Mouse (Mus musculus): Measurements from ENCODE around the gene Tial1. TPM values are rescaled to one million over a fixed set of nuclear protein-coding genes. Genes with fewer than 3 reads are reported as not detected.

Tial1 gene
- 222 TPM for polyA plus RNA-seq (2014; fragmentation: Illumina TruSeq; extraction: RNeasy Lipid Tissue Mini Kit (QIAGEN cat#74804); ENCODE audit: low read depth, low replicate concordance)

DNA sequence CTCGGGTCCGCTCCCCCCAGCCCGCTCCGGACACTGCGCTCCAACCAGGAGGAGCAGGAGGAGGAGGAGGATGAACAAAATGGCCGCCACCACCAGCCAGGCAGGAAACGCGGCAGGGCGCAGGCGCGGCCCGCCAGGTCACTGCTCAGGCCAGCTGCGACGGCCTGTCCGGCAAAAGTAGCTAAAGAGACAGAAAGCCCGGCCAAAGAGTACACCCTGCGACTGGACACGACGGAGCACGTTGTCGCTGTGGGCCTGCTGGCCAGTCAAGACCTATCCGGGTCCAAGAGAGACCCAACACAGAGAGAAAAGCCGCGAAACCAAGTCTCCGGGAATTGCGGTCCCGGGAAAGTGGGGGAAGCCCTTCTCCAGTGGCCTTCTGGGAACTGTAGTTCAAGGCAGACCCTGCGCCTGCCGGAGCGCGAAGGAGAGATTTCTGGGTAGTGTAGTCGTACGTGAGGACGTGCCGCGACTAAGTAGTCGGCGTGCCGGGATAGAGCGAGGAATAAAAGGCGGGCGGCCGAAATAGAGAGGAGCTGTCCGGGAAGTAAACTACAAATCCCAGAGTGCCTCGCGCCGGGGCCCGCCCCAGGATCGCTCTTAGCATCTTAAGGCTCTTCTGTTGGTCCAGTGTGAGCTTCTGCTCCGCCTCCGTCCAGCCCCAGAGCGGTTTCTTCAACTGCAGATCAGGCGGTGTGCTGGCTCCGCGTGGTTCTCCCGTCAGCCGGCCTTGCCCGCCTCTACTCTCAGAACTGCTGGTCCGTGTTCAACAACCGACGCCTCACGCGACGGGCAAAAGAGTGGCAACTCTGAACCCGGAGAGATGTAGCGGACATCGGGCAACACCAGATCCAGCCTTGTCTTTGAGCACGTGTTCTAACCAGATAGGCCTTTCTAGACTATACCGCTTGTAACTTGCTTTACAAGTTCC, at the start of gene Tial1:
Gene Tial1 (minus strand): TSS at position 433 of the 931 bp plus-strand sequence.

DNA sequence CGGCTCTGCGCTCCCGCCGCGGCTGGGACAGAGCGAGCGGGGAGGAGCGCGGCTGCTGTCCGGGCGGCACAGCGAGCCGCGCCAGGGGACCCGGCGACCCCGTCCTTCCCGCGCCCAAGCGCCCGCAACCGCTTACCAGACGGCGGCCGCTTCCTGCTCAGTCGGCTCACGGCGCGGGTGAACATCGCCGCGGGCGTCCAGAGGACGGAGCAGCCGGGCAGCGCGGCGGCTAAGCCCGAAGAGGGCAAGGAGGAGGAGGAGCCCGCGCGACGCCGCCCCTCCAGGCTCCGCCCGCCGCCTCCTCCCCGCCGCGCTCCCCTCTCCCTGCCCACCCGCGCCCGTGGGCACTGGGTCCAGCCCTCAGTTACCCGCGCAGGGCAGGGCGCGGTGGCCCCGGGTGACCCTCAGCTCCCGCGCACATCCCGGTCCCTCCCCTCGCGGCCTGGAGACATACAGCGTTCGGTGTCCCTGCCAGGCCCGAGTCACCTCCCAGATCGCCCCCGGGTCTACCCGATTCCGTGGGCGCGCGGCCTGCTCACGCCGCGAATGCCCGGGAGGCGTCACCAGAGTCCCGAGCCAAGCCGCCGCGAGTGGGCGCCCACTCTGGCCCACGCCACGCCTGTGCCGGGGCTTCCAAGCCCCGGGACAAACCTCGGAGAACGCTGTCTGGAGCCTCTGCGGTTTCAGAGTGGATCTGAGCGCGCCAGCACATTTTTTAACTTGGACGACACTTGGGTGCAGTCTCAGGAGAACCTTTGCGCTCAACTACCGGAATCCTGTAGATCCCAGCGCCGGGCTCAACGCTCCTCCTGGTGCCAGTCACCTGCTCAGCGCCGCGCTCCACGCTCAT, 43.4 kb downstream of the Tial1 start, which contains the start of gene Rgs10:
Gene Rgs10 (minus strand): TSS at position 829 of the 850 bp plus-strand sequence.

Other genes starting within 250 kb of the Tial1 start
- gene Armc5, start 224.4 kb downstream of the Tial1 start, polyA plus RNA-seq (2014; fragmentation: Illumina TruSeq; extraction: RNeasy Lipid Tissue Mini Kit (QIAGEN cat#74804); ENCODE audit: low read depth, low replicate concordance): 0.70 TPM
- 5.8 TPM for gene 9130023H24Rik, start 223.7 kb downstream of the Tial1 start, polyA plus RNA-seq (2014; fragmentation: Illumina TruSeq; extraction: RNeasy Lipid Tissue Mini Kit (QIAGEN cat#74804); ENCODE audit: low read depth, low replicate concordance)
- 3.3 TPM for gene Tgfb1i1, start 214.9 kb downstream of the Tial1 start, polyA plus RNA-seq (2014; fragmentation: Illumina TruSeq; extraction: RNeasy Lipid Tissue Mini Kit (QIAGEN cat#74804); ENCODE audit: low read depth, low replicate concordance)
- not detected for gene Slc5a2, start 196.1 kb downstream of the Tial1 start, polyA plus RNA-seq (2014; fragmentation: Illumina TruSeq; extraction: RNeasy Lipid Tissue Mini Kit (QIAGEN cat#74804); ENCODE audit: low read depth, low replicate concordance)
- 4.4 TPM for gene BC017158, start 163.5 kb downstream of the Tial1 start, polyA plus RNA-seq (2014; fragmentation: Illumina TruSeq; extraction: RNeasy Lipid Tissue Mini Kit (QIAGEN cat#74804); ENCODE audit: low read depth, low replicate concordance)
- gene Rgs10, start 43.0 kb downstream of the Tial1 start, polyA plus RNA-seq (2014; fragmentation: Illumina TruSeq; extraction: RNeasy Lipid Tissue Mini Kit (QIAGEN cat#74804); ENCODE audit: low read depth, low replicate concordance): 17.1 TPM
- gene Bag3, start 61.9 kb upstream of the Tial1 start, polyA plus RNA-seq (2014; fragmentation: Illumina TruSeq; extraction: RNeasy Lipid Tissue Mini Kit (QIAGEN cat#74804); ENCODE audit: low read depth, low replicate concordance): 62.1 TPM
- gene Inpp5f, start 149.6 kb upstream of the Tial1 start, polyA plus RNA-seq (2014; fragmentation: Illumina TruSeq; extraction: RNeasy Lipid Tissue Mini Kit (QIAGEN cat#74804); ENCODE audit: low read depth, low replicate concordance): 62.2 TPM

All from adrenal gland, adult 10 weeks (tissue).